Mouse (Mus musculus) stomach, postnatal 0 days (tissue): ENCODE data around the gene Smpd3. TPM values are rescaled to one million over a fixed set of nuclear protein-coding genes. Genes with fewer than 3 reads are reported as not detected.

ENCODE experiments used
- ATAC-seq: fragments of 200-750 bp; cut with Nextera tagmentation; 2 replicates; pipeline ENCODE4 v1.8.0; 2017; ENCODE audit not compliant: low FRiP score, low TSS enrichment
- DNase-seq: peaks from one replicate; pipeline ENCODE4 v3.0.0-alpha.2; 2016; ENCODE audit warnings: low spot score
- H3K27ac ChIP-seq: fragments of 300-500 bp; sonication (generic); replicated peaks from 2 replicates; pipeline ENCODE4 v1.5.1; 2014; ENCODE audit warnings: mild to moderate bottlenecking, control low read depth
- H3K27me3 ChIP-seq: fragments of 300-500 bp; sonication (generic); 2 replicates; pipeline ENCODE4 v1.6.1; 2014; ENCODE audit warnings: low read length; ENCODE audit not compliant: control insufficient read depth, insufficient read depth
- H3K36me3 ChIP-seq: fragments of 300-500 bp; sonication (generic); 2 replicates; pipeline ENCODE4 v1.6.1; 2014; ENCODE audit warnings: low read length, mixed read lengths; ENCODE audit not compliant: control insufficient read depth, insufficient read depth
- H3K4me1 ChIP-seq: fragments of 300-500 bp; sonication (generic); replicated peaks from 2 replicates; pipeline ENCODE4 v1.6.1; 2014; ENCODE audit warnings: antibody characterized with exemption; ENCODE audit not compliant: control insufficient read depth, insufficient read depth
- H3K4me2 ChIP-seq: fragments of 300-500 bp; sonication (generic); replicated peaks from 2 replicates; pipeline ENCODE4 v1.6.1; 2014; ENCODE audit warnings: low read depth, mild to moderate bottlenecking, control low read depth, moderate library complexity
- H3K4me3 ChIP-seq: fragments of 300-500 bp; sonication (generic); 2 replicates; pipeline ENCODE4 v1.5.1; 2014; ENCODE audit warnings: low read depth, low read length, control low read depth
- H3K9ac ChIP-seq: fragments of 300-500 bp; sonication (generic); 2 replicates; pipeline ENCODE4 v1.6.1; 2014; ENCODE audit warnings: mild to moderate bottlenecking, low read length, control low read depth, mixed read lengths
- H3K9me3 ChIP-seq: fragments of 300-500 bp; sonication (generic); 2 replicates; pipeline ENCODE4 v1.6.1; 2016; ENCODE audit warnings: low read length; ENCODE audit not compliant: control insufficient read depth
- CTCF ChIP-seq: IDR thresholded peaks from 2 replicates; pipeline ENCODE4 v1.5.1; 2016; ENCODE audit warnings: antibody characterized with exemption, low read depth, mild to moderate bottlenecking, moderate library complexity
- EP300 ChIP-seq: optimal IDR thresholded peaks from 2 replicates; pipeline ENCODE3; 2016; ENCODE audit warnings: antibody characterized with exemption
- WGBS: fragments of 180-500 bp; shearing (Covaris S2); extraction: QIAGEN DNeasy Blood & Tissue Kit; methylation state at CpG from one replicate; pipeline ENCODE4 v1.1.7; 2014; 5-methylcytosine and 5-hydroxymethylcytosine counted together
- polyA plus RNA-seq: library from polyadenylated mRNA; unstranded; fragments of >200 nt; fragmentation: Nextera tagmentation; extraction: Ambion mirVana; gene quantifications from 2 replicates; pipeline ENCODE4 v1.2.1, GENCODE M21; 2015

The Smpd3 gene
- polyA plus RNA-seq, 1 experiment from 2014 or later = 47.7 TPM

GRCm38 (mm10) chr8:106298261-106298660 is 39.5 kb downstream of the Smpd3 start:
- 40% methylated on average over 5 of the region's 5 CpGs for WGBS
- H3K4me2 ChIP-seq = no peak overlapping the region
- H3K9me3 ChIP-seq = no peaks in the 10 kb centered on the region
- H3K27ac ChIP-seq = no peak overlapping the region
- DNase-seq (no peak), ATAC-seq (no peak)
- H3K4me1 ChIP-seq = no peaks in the 10 kb centered on the region
- no peak overlapping the region for H3K4me3 ChIP-seq
- no peaks in the 10 kb centered on the region for H3K27me3 ChIP-seq
- TF ChIP-seq CTCF (no peak), EP300 (no peak)
- H3K9ac ChIP-seq = no peak overlapping the region
- H3K36me3 ChIP-seq = no peaks in the 10 kb centered on the region

GRCm38 (mm10) chr8:106292484-106293396 is 45.0 kb downstream of the Smpd3 start:
- H3K4me1 ChIP-seq = no peaks in the 10 kb centered on the region
- H3K27ac ChIP-seq = no peak overlapping the region
- no peak overlapping the region for H3K4me2 ChIP-seq
- WGBS = 75% methylated on average over 20 of the region's 20 CpGs
- TF ChIP-seq EP300 (no peak), CTCF (no peak)
- no peaks in the 10 kb centered on the region for H3K36me3 ChIP-seq
- H3K27me3 ChIP-seq = no peaks in the 10 kb centered on the region
- no peaks in the 10 kb centered on the region for H3K9me3 ChIP-seq
- no peak for ATAC-seq
- H3K4me3 ChIP-seq = no peak overlapping the region
- no peak for DNase-seq
- no peak overlapping the region for H3K9ac ChIP-seq

- Histone ChIP-seq H3K4me1 (no peaks in the 10 kb centered on the region), H3K4me2 (no peak overlapping the region), H3K4me3 (no peak overlapping the region), H3K9ac (no peak overlapping the region), H3K9me3 (no peaks in the 10 kb centered on the region), H3K27ac (no peak overlapping the region), H3K27me3 (no peaks in the 10 kb centered on the region), H3K36me3 (no peaks in the 10 kb centered on the region)
- ATAC-seq = no peak
- peak; percentile 43 for DNase-seq
- TF ChIP-seq CTCF (no peak), EP300 (no peak)
- WGBS = 50% methylated on average over 7 of the region's 7 CpGs
Observed at GRCm38 (mm10) chr8:106289464-106289863, 48.3 kb downstream of the Smpd3 start.

GRCm38 (mm10) chr8:106288732-106289131 is 49.1 kb downstream of the Smpd3 start:
- WGBS = 13% methylated on average over 3 of the region's 3 CpGs
- ATAC-seq = no peak
- Histone ChIP-seq H3K4me1 (no peaks in the 10 kb centered on the region), H3K27me3 (no peaks in the 10 kb centered on the region), H3K4me2 (no peak overlapping the region), H3K4me3 (no peak overlapping the region), H3K9me3 (no peaks in the 10 kb centered on the region), H3K27ac (peak overlapping the region; percentile 24; the same call in 1 of the 2 replicates), H3K36me3 (no peaks in the 10 kb centered on the region), H3K9ac (no peak overlapping the region)
- no peak for DNase-seq
- no peak for TF ChIP-seq EP300

- 11% methylated on average over 2 of the region's 2 CpGs for WGBS
- H3K4me2 ChIP-seq = no peak overlapping the region
- no peak overlapping the region for H3K9ac ChIP-seq
- H3K27ac ChIP-seq = 0 out of 2 replicates have a peak overlapping the region, but pooled peaks have one; percentile 35
- no peaks in the 10 kb centered on the region for H3K36me3 ChIP-seq
- peak; percentile 70 for DNase-seq
- H3K27me3 ChIP-seq = no peaks in the 10 kb centered on the region
- no peaks in the 10 kb centered on the region for H3K4me1 ChIP-seq
- no peaks in the 10 kb centered on the region for H3K9me3 ChIP-seq
- no peak for TF ChIP-seq EP300
- H3K4me3 ChIP-seq = no peak overlapping the region
- peak; percentile 84 for ATAC-seq
Observed at GRCm38 (mm10) chr8:106287445-106287844, 50.3 kb downstream of the Smpd3 start.

GRCm38 (mm10) chr8:106280844-106281243 is 56.9 kb downstream of the Smpd3 start:
- 38% methylated on average over 4 of the region's 4 CpGs for WGBS
- DNase-seq (peak; percentile 69), ATAC-seq (peak; percentile 24; the same call in 1 of the 2 replicates)
- H3K36me3 ChIP-seq = no peaks in the 10 kb centered on the region
- no peak for TF ChIP-seq CTCF
- TF ChIP-seq EP300 = no peak
- no peaks in the 10 kb centered on the region for H3K9me3 ChIP-seq
- H3K27ac ChIP-seq = peak overlapping the region; percentile 53
- peak overlapping the region; percentile 30 for H3K4me2 ChIP-seq
- 0 out of 2 replicates have a peak, but pooled peaks cover 2% of the 10 kb centered on the region for H3K4me1 ChIP-seq
- H3K4me3 ChIP-seq = peak overlapping the region; percentile 1; the same call in 1 of the 2 replicates
- H3K9ac ChIP-seq = no peak overlapping the region
- H3K27me3 ChIP-seq = no peaks in the 10 kb centered on the region
